Mouse (Mus musculus) small intestine, adult 2 months (tissue): ENCODE results near the gene Tcf23. TPM values are rescaled to one million over a fixed set of nuclear protein-coding genes. Genes with fewer than 3 reads are reported as not detected.

ENCODE experiments used
- H3K27ac ChIP-seq: fragments of 200-500 bp; 2 replicates; pipeline ENCODE4 v1.5.1; 2012; ENCODE audit warnings: low read depth, low read length, control low read depth, inconsistent platforms; ENCODE audit not compliant: insufficient read depth
- H3K27me3 ChIP-seq: fragments of 200-500 bp; 2 replicates; pipeline ENCODE4 v1.6.1; 2012; ENCODE audit warnings: mild to moderate bottlenecking, moderate library complexity, low read length, inconsistent platforms; ENCODE audit not compliant: control insufficient read depth, insufficient read depth
- H3K36me3 ChIP-seq: fragments of 200-500 bp; 2 replicates; pipeline ENCODE4 v1.6.1; 2012; ENCODE audit warnings: mild to moderate bottlenecking, low read length, control low read depth, inconsistent platforms; ENCODE audit not compliant: control insufficient read depth, insufficient read depth
- H3K4me1 ChIP-seq: fragments of 200-500 bp; 2 replicates; pipeline ENCODE4 v1.6.1; 2012; ENCODE audit warnings: low read length, inconsistent platforms, mixed read lengths; ENCODE audit not compliant: control insufficient read depth, insufficient read depth, insufficient read length
- H3K4me3 ChIP-seq: fragments of 200-500 bp; 2 replicates; pipeline ENCODE4 v1.5.1; 2012; ENCODE audit warnings: low read depth, mild to moderate bottlenecking, control low read depth, inconsistent platforms, low read length, moderate library complexity
- CTCF ChIP-seq: fragments of 200-500 bp; IDR thresholded peaks from 2 replicates; pipeline ENCODE4 v1.5.1; 2012; ENCODE audit warnings: low read depth, mild to moderate bottlenecking, control low read depth, inconsistent platforms, low read length, moderate library complexity, mixed read lengths; ENCODE audit not compliant: insufficient replicate concordance, insufficient read length; ENCODE audit errors: extremely low read depth
- POLR2A ChIP-seq: fragments of 200-500 bp; IDR thresholded peaks from 2 replicates; pipeline ENCODE4 v1.6.1; 2012; ENCODE audit warnings: low read depth, mild to moderate bottlenecking, control low read depth, inconsistent platforms, low read length, moderate library complexity
- WGBS: fragments of 180-500 bp; shearing (Covaris S2); methylation state at CpG from one replicate; pipeline ENCODE4 v1.1.7; 2018; 5-methylcytosine and 5-hydroxymethylcytosine counted together
- polyA plus RNA-seq: library from polyadenylated mRNA; depleted of rRNA; stranded (reverse); fragments of >200 nt; gene quantifications from 2 replicates; pipeline ENCODE4 v1.2.3, GENCODE M21; 2012

The Tcf23 gene
- polyA plus RNA-seq, 1 experiment, result 0.44 TPM

GRCm38 (mm10) chr5:30949654-30950326, 18.7 kb upstream of the Tcf23 start:
- Histone ChIP-seq H3K27ac (peak overlapping the region; percentile 93), H3K4me1 (peaks cover 20% of the 10 kb centered on the region; the same call in 1 of the 2 replicates), H3K4me3 (peak overlapping the region; percentile 70), H3K36me3 (peaks cover 27% of the 10 kb centered on the region), H3K27me3 (no peaks in the 10 kb centered on the region)
- TF ChIP-seq CTCF (no peak), POLR2A (peak; percentile 79)
- WGBS, result 1% methylated on average over 31 of the region's 31 CpGs

- H3K27ac ChIP-seq, result peak overlapping the region; percentile 76
- peaks cover 19% of the 10 kb centered on the region; the same call in 1 of the 2 replicates for H3K4me1 ChIP-seq
- TF ChIP-seq POLR2A (no peak), CTCF (no peak)
- 28% methylated on average over 4 of the region's 4 CpGs for WGBS
- peak overlapping the region; percentile 70 for H3K4me3 ChIP-seq
- H3K36me3 ChIP-seq, result peaks cover 34% of the 10 kb centered on the region
- H3K27me3 ChIP-seq, result no peaks in the 10 kb centered on the region
Measured at GRCm38 (mm10) chr5:30950451-30950850, 18.0 kb upstream of the Tcf23 start.

- Histone ChIP-seq H3K27me3 (no peaks in the 10 kb centered on the region), H3K4me1 (peaks cover 17% of the 10 kb centered on the region; the same call in 1 of the 2 replicates), H3K27ac (peak overlapping the region; percentile 44; the same call in 1 of the 2 replicates), H3K4me3 (peak overlapping the region; percentile 46), H3K36me3 (peaks cover 38% of the 10 kb centered on the region)
- 71% methylated on average over 2 of the region's 2 CpGs for WGBS
- TF ChIP-seq CTCF (no peak), POLR2A (no peak)
Measured at GRCm38 (mm10) chr5:30950922-30951321, 17.5 kb upstream of the Tcf23 start.

GRCm38 (mm10) chr5:30951706-30952105, 16.8 kb upstream of the Tcf23 start:
- Histone ChIP-seq H3K27ac (no peak overlapping the region), H3K4me1 (peaks cover 14% of the 10 kb centered on the region; the same call in 1 of the 2 replicates), H3K36me3 (peaks cover 41% of the 10 kb centered on the region), H3K27me3 (no peaks in the 10 kb centered on the region), H3K4me3 (no peak overlapping the region)
- TF ChIP-seq POLR2A (no peak), CTCF (no peak)
- WGBS, result 42% methylated on average over 6 of the region's 6 CpGs

- Histone ChIP-seq H3K4me1 (peaks cover 10% of the 10 kb centered on the region; the same call in 1 of the 2 replicates), H3K27me3 (no peaks in the 10 kb centered on the region), H3K4me3 (no peak overlapping the region), H3K36me3 (peaks cover 41% of the 10 kb centered on the region), H3K27ac (no peak overlapping the region)
- TF ChIP-seq CTCF, result no peak
- TF ChIP-seq POLR2A, result no peak
- WGBS, result 85% methylated on average over 5 of the region's 5 CpGs
Measured at GRCm38 (mm10) chr5:30952551-30952950, 15.9 kb upstream of the Tcf23 start.

- Histone ChIP-seq H3K4me1 (peaks cover 16% of the 10 kb centered on the region), H3K4me3 (no peak overlapping the region), H3K27ac (no peak overlapping the region), H3K27me3 (no peaks in the 10 kb centered on the region), H3K36me3 (peaks cover 54% of the 10 kb centered on the region)
- TF ChIP-seq POLR2A (no peak), CTCF (no peak)
- 96% methylated on average over 6 of the region's 6 CpGs for WGBS
Measured at GRCm38 (mm10) chr5:30954065-30954464, 14.4 kb upstream of the Tcf23 start.

GRCm38 (mm10) chr5:30954556-30954955, 13.9 kb upstream of the Tcf23 start:
- peaks cover 54% of the 10 kb centered on the region for H3K36me3 ChIP-seq
- H3K4me1 ChIP-seq, result peaks cover 16% of the 10 kb centered on the region
- TF ChIP-seq POLR2A (no peak), CTCF (no peak)
- no peaks in the 10 kb centered on the region for H3K27me3 ChIP-seq
- H3K4me3 ChIP-seq, result no peak overlapping the region
- H3K27ac ChIP-seq, result no peak overlapping the region
- WGBS, result 94% methylated on average over 9 of the region's 9 CpGs
